Mouse (Mus musculus) myocyte (in vitro differentiated cells): ENCODE measurements around the gene Kxd1. TPM values are rescaled to one million over a fixed set of nuclear protein-coding genes. Genes with fewer than 3 reads are reported as not detected.

Source experiments
- H3K27me3 ChIP-seq: one replicate; pipeline ENCODE4 v1.6.1; 2011; ENCODE audit not compliant: control insufficient read depth, insufficient read depth, insufficient read length
- H3K36me3 ChIP-seq: one replicate; pipeline ENCODE4 v1.6.1; 2011; ENCODE audit not compliant: control insufficient read depth, insufficient read depth
- H3K4me2 ChIP-seq: one replicate; pipeline ENCODE4 v1.6.1; 2011; ENCODE audit warnings: low read depth, control low read depth
- H3K4me3 ChIP-seq: one replicate; pipeline ENCODE4 v1.5.1; 2011; ENCODE audit warnings: mild to moderate bottlenecking, control low read depth, moderate library complexity
- H3K79me2 ChIP-seq: one replicate; pipeline ENCODE4 v1.6.1; 2011; ENCODE audit not compliant: control insufficient read depth, insufficient read depth
- H3ac ChIP-seq: one replicate; pipeline ENCODE4 v1.6.1; 2011; ENCODE audit not compliant: control insufficient read depth, insufficient read length
- CEBPB ChIP-seq: IDR thresholded peaks from 2 replicates; pipeline ENCODE4 v1.6.1; 2011; ENCODE audit warnings: mild to moderate bottlenecking, moderate library complexity; ENCODE audit not compliant: poor library complexity, insufficient read depth, severe bottlenecking
- E2F4 ChIP-seq: IDR thresholded peaks from one replicate; pipeline ENCODE4 v1.6.1; 2011; ENCODE audit warnings: mild to moderate bottlenecking, control low read depth, moderate library complexity; ENCODE audit not compliant: insufficient read depth
- MAX ChIP-seq: IDR thresholded peaks from one replicate; pipeline ENCODE4 v1.6.1; 2011; ENCODE audit warnings: low read depth, mild to moderate bottlenecking, control low read depth
- MYOD1 ChIP-seq, 3 experiments: IDR thresholded peaks; one replicate each; pipeline ENCODE4 v1.6.1; 2011; ENCODE audit warnings: control low read depth in 2 of 3, low read depth in 2 of 3, mild to moderate bottlenecking in 2 of 3, moderate library complexity in 1 of 3; ENCODE audit not compliant: insufficient read length in 2 of 3, control insufficient read depth in 1 of 3
- MYOG ChIP-seq, 3 experiments: IDR thresholded peaks; one replicate each; pipeline ENCODE4 v1.6.1; 2011; ENCODE audit warnings: control low read depth in 2 of 3, low read depth in 2 of 3, mild to moderate bottlenecking in 2 of 3; ENCODE audit not compliant: insufficient read length in 2 of 3, control insufficient read depth in 1 of 3, insufficient read depth in 1 of 3
- POLR2A ChIP-seq: IDR thresholded peaks from one replicate; pipeline ENCODE4 v1.6.1; 2011; ENCODE audit warnings: low read depth, mild to moderate bottlenecking, control low read depth, moderate library complexity; ENCODE audit not compliant: insufficient read length
- POLR2AphosphoS2 ChIP-seq: IDR thresholded peaks from one replicate; pipeline ENCODE4 v1.6.1; 2011; ENCODE audit warnings: low read depth, control low read depth; ENCODE audit not compliant: insufficient read length
- REST ChIP-seq: IDR thresholded peaks from one replicate; pipeline ENCODE4 v1.6.1; 2011; ENCODE audit warnings: mild to moderate bottlenecking, control low read depth, moderate library complexity; ENCODE audit not compliant: insufficient read depth, insufficient read length
- SRF ChIP-seq: IDR thresholded peaks from one replicate; pipeline ENCODE4 v1.6.1; 2011; ENCODE audit warnings: low read depth; ENCODE audit not compliant: control insufficient read depth, insufficient read length
- TCF12 ChIP-seq: IDR thresholded peaks from one replicate; pipeline ENCODE4 v1.6.1; 2011; ENCODE audit warnings: mild to moderate bottlenecking, control low read depth; ENCODE audit not compliant: poor library complexity, insufficient read depth, severe bottlenecking
- TCF3 ChIP-seq: IDR thresholded peaks from one replicate; pipeline ENCODE4 v1.6.1; 2011; ENCODE audit warnings: low read depth, control low read depth; ENCODE audit not compliant: insufficient read length
- USF1 ChIP-seq: IDR thresholded peaks from one replicate; pipeline ENCODE4 v1.6.1; 2011; ENCODE audit warnings: low read depth, mild to moderate bottlenecking, control low read depth, moderate library complexity
- polyA plus RNA-seq: library from polyadenylated mRNA; unstranded; fragments of >200 nt; fragmentation: generic; extraction: Trizol; gene quantifications from one replicate; pipeline ENCODE4 v1.2.1, GENCODE M21; 2012; ENCODE audit warnings: missing spikeins

Kxd1 gene
- polyA plus RNA-seq, 1 experiment: 73.8 TPM

- Histone ChIP-seq H3K4me2 (no peak overlapping the region), H3ac (no peak overlapping the region), H3K4me3 (no peak overlapping the region), H3K79me2 (peaks cover 46% of the 10 kb centered on the region), H3K36me3 (no peaks in the 10 kb centered on the region), H3K27me3 (no peaks in the 10 kb centered on the region)
- no peak for TF ChIP-seq CEBPB
Measured at GRCm38 (mm10) chr8:70558334-70558733, 30.6 kb upstream of the Kxd1 start.

- Histone ChIP-seq H3K4me2 (no peak overlapping the region), H3K36me3 (no peaks in the 10 kb centered on the region), H3K79me2 (peaks cover 61% of the 10 kb centered on the region), H3ac (no peak overlapping the region), H3K4me3 (no peak overlapping the region), H3K27me3 (no peaks in the 10 kb centered on the region)
- TF ChIP-seq POLR2A (no peak), REST (no peak), TCF3 (no peak), E2F4 (no peak), MAX (no peak), SRF (no peak), CEBPB (no peak), MYOD1 (IDR thresholded peaks at IDR 0.05; ENCODE audit: control insufficient read depth in 1 of 3, insufficient read length in 2 of 3, low read depth in 2 of 3) (no peak)
Measured at GRCm38 (mm10) chr8:70555079-70555747, 27.5 kb upstream of the Kxd1 start.

- Histone ChIP-seq H3K79me2 (peaks cover 62% of the 10 kb centered on the region), H3ac (no peak overlapping the region), H3K4me2 (no peak overlapping the region), H3K4me3 (no peak overlapping the region), H3K36me3 (no peaks in the 10 kb centered on the region), H3K27me3 (no peaks in the 10 kb centered on the region)
- TF ChIP-seq POLR2AphosphoS2 (no peak), USF1 (no peak), MAX (no peak), CEBPB (no peak), SRF (no peak), TCF3 (no peak), E2F4 (no peak), TCF12 (no peak), MYOG (IDR thresholded peaks at IDR 0.05; ENCODE audit: control insufficient read depth in 1 of 3, insufficient read depth in 1 of 3, insufficient read length in 2 of 3, low read depth in 2 of 3) (no peak), POLR2A (no peak), REST (no peak)
Measured at GRCm38 (mm10) chr8:70553740-70554139, 26.0 kb upstream of the Kxd1 start.

GRCm38 (mm10) chr8:70552836-70553235 is 25.1 kb upstream of the Kxd1 start:
- Histone ChIP-seq H3K4me3 (no peak overlapping the region), H3K79me2 (peaks cover 64% of the 10 kb centered on the region), H3K4me2 (no peak overlapping the region), H3K36me3 (no peaks in the 10 kb centered on the region), H3K27me3 (no peaks in the 10 kb centered on the region), H3ac (no peak overlapping the region)
- TF ChIP-seq TCF3: no peak
- TF ChIP-seq REST: no peak
- TF ChIP-seq POLR2AphosphoS2: no peak
- TF ChIP-seq E2F4: no peak
- no peak for TF ChIP-seq TCF12
- TF ChIP-seq MAX: no peak
- TF ChIP-seq SRF: no peak
- no peak for TF ChIP-seq CEBPB
- TF ChIP-seq MYOD1 (IDR thresholded peaks at IDR 0.05; ENCODE audit: control insufficient read depth in 1 of 3, insufficient read length in 2 of 3, low read depth in 2 of 3): no peak
- TF ChIP-seq MYOG (IDR thresholded peaks at IDR 0.05; ENCODE audit: control insufficient read depth in 1 of 3, insufficient read depth in 1 of 3, insufficient read length in 2 of 3, low read depth in 2 of 3): no peak
- TF ChIP-seq POLR2A: no peak
- TF ChIP-seq USF1: no peak

- no peak for TF ChIP-seq MYOG (IDR thresholded peaks at IDR 0.05; ENCODE audit: control insufficient read depth in 1 of 3, insufficient read depth in 1 of 3, insufficient read length in 2 of 3, low read depth in 2 of 3)
- no peak for TF ChIP-seq POLR2AphosphoS2
- TF ChIP-seq SRF: no peak
- no peak for TF ChIP-seq USF1
- no peak for TF ChIP-seq TCF12
- no peak for TF ChIP-seq POLR2A
- no peak for TF ChIP-seq E2F4
- no peak for TF ChIP-seq TCF3
- TF ChIP-seq MYOD1 (IDR thresholded peaks at IDR 0.05; ENCODE audit: control insufficient read depth in 1 of 3, insufficient read length in 2 of 3, low read depth in 2 of 3): no peak
- no peak for TF ChIP-seq CEBPB
- no peak for TF ChIP-seq MAX
- TF ChIP-seq REST: no peak
- H3K4me3 ChIP-seq: no peak overlapping the region
- peaks cover 73% of the 10 kb centered on the region for H3K79me2 ChIP-seq
- no peak overlapping the region for H3K4me2 ChIP-seq
- no peaks in the 10 kb centered on the region for H3K27me3 ChIP-seq
- no peaks in the 10 kb centered on the region for H3K36me3 ChIP-seq
- H3ac ChIP-seq: no peak overlapping the region
Measured at GRCm38 (mm10) chr8:70551558-70552161, 23.9 kb upstream of the Kxd1 start.
